Mouse (Mus musculus) adrenal gland, postnatal 4 days (tissue): ENCODE data around the gene Mef2a. TPM values are rescaled to one million over a fixed set of nuclear protein-coding genes. Genes with fewer than 3 reads are reported as not detected.
A peak's percentile ranks its signal among the peaks of the same experiment; 100 is the strongest.

Experiments
- DNase-seq, 2 experiments: peaks; one replicate each; pipeline ENCODE4 v3.0.0; 2021 to 2022; ENCODE audit warnings: low spot score in 2 of 2, mixed read lengths in 2 of 2
- total RNA-seq, 2 experiments: library from RNA; stranded (reverse); gene quantifications; 2 replicates each; pipeline ENCODE4 v1.2.3; 2021

Gene Mef2a
- total RNA-seq, 2 experiments from 2014 or later = 70.1 to 71.6 TPM

DNA sequence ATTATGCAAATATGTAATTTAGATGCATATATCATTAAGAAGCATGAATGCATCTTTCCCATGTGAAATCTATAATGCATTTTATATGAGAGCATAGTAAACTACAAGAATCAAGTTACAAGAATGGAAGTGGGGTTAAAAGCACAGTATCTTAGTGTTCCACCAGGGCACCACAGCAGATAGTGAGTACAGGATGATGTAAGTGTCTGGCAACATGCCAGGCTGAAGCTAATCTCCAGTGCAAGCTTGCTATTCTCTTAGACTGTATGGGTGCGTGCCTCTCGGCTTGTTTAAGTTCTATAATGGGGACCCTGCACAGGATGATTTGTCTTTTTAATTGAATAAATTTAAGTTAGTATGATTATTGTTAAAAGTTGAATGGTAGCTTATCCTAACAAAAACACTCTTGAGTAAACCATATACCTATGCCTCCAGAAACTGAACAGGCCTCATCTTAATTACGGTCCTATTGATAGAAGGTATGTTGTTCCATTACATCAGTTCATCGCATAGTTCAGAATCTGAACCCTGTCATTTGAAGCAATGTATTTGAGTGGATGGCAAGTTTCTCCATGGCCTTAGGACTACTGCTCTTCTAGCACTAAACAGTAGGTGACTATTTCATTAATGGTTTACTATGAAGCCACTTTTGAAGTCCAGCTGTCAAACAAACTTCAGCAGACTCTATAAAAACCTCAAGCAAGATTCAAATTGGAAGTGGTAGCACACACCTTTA lies 112.7 kb downstream of the Mef2a start:
- peak; percentile 21 to 56 for DNase-seq

DNA sequence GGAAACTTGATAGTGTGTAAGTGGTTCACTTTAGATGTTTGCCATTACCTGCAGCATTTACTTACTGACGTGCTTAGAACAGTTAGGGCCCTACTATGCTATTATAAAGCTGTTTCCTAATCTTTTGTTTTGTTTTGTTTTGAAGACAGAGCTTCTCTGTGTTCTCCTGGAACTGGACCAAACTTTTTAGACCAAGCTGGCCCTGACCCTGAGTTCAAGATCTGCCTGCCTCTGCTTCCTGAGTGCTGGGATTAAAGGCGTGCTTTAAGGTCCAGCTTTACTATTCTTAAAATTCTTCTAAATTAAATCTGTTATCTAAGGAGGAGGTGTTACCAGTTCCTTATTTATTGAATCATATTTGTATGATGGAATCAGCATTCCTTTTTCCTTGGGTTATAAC lies 126.6 kb downstream of the Mef2a start:
- DNase-seq = no peak

DNA sequence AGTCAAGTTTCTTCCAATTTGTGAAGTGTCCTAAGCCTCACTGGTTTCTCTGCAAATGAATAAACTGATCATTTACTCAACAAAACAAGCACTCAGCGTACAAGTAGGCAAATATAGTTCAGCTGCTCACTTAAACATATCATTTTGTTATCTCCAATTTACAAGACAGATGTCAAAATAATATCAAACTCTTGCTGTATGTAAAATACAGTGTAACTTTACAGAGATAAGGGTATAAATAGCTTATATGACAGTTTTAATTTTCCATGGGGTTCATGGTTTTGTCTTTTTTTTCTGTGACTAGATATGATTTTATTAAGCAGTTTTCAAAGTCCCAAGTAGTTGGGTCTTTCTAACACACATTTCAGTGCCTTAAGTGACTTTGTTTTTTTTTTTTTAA lies 127.4 kb downstream of the Mef2a start:
- no peak for DNase-seq

DNA sequence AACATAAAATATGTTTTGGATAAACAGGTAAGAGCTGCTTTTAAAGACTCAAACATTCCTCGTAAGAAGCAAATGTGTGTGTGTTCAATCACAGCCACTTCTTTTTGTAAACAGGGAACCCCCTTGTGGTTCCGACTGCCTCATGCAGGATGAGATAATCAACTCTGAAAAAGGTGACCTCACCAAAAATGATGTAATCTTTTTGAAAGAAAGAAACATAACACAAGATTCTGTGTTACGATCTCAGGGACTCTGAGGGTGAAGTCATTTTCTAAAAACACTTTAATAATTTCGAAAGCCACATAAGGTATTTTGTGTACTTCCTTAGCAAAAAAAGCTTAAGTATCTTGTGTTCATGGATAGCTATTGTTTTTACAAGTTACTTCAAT lies 128.8 kb downstream of the Mef2a start:
- no peak for DNase-seq

DNA sequence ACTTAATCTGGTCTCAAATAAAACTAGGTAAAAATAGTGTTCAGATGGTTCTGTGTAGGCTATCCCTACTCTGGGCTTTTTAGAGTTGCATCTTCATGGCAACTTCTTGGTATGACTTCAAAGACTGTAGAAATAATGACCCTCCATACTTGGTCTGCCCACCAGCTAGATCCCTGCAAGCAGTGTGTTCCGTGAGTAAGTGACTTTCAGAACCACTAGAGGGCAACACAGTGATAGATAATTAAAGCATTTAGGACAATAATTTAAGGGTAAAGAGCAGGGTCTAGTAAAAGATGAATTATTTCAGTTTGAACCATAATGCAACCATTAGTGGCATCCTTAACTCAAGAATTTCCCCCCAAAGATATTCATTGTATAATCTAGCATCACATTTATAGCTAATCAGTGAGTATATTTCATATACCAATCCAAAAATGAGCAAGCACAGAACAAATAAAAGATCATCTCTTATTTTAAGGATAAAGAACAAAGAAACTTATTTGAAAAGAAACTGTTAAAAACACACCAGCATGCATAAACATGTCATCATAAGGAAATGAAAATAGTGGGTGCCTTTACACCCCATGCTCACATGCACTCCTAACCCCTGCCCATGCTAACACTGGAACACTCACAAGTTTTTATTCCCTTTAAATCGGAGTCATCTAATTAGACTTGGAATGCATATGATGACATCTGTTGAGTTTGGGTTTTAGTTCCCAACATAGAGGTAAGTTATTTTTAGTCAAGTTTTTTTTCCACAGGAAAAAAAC lies 129.4 kb downstream of the Mef2a start:
- no peak for DNase-seq

DNA sequence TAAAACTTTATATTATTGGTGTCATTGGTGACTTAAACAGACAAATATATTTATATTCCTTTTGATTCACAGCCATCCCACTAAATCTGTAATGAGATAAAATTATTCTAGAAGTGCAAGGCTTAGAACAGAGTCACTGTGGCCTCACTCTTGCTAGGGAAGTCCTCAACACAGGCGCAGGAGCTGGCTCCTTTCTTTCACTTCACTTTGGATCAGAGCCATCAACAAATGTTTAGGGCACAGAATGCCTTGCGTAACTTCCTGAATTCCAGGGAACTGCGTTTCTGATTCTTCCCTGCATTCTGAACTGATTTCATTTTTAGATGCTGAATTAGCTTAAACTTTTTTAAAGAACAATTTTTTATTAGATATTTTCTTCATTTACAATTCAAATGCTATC lies 130.7 kb downstream of the Mef2a start:
- DNase-seq = no peak

DNA sequence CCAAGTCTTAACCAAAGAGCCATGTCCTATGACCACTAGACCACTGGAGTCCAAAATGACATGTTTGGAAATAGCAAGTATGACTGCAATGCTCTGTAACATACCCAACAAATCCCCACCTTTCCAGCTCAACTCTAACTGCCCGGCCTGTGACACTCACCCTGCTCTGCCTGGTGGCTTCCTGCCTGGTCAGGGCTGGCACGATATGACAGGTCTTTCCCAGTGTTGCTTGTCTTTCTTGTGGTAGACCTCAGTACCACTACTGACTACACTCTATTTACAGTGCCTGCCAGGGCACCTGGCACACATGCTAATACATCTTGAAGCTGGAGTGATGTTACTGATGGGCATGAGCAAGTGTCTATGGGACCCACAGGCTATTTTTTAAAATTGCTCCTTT lies 134.9 kb downstream of the Mef2a start:
- DNase-seq = no peak

DNA sequence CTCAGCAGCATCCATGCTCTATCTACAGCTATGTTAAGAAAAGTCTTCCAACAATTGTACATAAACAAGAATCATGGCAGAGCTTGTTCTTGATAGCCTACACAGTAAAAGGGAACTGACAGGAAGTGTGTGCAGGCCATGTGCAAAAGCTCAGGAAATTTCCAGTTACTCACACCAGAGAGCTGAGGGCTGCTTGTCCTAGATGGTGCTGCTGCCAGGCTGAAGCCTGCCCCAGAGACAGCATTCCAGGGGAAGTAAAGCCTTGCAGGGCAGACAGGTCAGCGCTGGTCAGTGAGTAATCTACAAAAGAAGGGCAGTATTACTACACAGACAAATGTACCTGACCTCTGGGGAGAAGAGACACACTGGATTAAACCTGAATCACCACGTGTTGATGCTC lies 136.3 kb downstream of the Mef2a start:
- DNase-seq = no peak

DNA sequence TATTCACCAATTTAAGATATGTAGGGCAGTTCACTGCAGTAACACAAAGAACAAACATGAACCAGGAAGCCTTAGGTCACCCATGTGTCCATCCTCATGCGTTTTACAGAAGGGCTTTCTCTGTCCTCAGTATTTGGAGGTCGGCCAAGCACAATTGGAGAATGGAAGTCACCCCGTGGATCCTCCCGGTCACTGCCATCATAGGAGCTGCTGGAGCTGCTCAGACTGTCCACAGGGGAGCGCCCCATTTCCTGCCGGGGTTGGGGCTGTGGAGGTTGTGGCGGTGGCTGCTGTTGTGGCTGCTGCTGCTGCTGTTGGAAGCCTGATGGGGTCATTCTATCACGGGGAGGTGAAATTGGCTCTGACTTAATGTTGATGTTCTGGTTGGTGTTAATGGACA lies 137.9 kb downstream of the Mef2a start:
- no peak for DNase-seq

DNA sequence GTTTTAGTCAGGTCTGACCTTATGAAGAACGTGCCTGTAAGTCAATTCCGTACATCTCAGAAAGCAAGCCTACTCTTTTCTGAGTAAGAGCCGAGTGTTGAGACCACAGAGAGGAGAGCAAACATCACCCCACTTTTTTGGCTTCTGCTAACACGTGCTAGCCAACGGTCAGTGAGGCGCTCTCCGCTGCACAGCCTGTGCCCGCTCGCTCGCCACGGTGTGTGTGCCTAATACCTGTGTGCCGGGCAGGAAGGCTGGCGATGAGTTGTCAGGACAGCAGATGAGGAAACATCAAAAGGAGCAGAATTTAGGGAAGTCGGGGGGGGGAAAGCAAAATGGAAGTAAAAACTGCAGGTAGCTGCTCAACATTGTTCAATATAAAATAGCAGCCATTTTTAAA lies 140.2 kb downstream of the Mef2a start:
- no peak for DNase-seq

DNA sequence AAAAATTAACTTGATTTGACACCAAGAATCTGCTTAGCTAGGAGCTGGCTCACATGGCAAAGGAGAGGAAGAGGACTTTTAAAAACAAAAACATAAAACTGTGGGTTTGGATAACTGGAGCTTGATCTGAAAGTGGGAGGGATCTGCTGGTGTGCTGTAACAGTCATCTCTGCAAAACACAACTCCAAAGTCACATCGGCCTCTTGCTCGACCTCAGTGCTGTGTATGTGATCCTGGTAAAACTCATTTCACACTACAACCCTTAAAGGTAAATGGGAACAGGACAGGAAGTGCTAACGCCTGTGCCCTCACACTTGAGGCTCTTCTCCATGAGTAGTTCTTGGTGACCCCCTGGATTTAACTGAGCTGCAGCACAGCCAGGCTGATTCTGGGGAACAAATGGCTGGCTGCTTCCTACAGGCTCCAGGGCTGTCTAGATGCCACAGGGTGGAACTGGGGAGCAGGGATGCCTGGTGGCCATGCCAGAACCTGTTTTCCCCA lies 142.0 kb downstream of the Mef2a start:
- DNase-seq = no peak

DNA sequence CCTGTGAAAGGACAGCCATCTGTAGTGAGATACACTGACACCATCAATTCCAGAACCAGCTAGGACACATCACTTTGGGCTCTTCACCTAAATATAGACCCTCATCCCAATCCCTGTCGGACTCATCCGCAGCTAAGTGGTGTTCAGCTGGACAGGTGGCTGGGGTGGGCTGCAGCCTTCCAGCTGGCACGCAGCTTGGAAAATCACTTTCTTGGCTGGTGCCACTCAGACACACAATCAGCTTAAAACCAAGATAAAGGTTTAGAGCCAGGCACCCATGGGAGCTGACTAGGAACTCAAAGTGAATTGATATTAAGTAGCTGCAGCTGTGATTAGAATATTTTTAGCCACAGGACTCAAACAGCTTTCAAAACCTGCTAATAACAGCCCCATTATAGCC lies 142.4 kb downstream of the Mef2a start:
- DNase-seq = no peak

DNA sequence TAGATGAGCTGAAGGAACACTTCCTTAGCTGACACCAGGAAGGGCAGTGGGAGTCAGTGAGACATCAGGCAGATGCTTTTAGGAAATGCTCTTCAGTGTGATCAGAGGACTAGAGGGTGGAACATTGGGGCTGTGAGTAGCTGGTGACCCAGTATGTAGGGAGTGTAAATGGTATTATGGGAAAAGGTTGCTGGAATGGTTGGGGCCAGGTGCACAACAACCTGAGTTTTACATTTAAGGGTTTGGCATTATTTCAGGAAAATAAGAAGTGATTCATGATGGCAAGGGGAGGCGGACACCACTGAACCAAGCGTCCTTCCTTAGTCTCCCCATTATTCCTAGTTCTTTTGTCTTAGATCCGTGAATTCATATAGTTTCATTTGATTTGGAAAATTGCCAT lies 143.0 kb downstream of the Mef2a start:
- DNase-seq = no peak

DNA sequence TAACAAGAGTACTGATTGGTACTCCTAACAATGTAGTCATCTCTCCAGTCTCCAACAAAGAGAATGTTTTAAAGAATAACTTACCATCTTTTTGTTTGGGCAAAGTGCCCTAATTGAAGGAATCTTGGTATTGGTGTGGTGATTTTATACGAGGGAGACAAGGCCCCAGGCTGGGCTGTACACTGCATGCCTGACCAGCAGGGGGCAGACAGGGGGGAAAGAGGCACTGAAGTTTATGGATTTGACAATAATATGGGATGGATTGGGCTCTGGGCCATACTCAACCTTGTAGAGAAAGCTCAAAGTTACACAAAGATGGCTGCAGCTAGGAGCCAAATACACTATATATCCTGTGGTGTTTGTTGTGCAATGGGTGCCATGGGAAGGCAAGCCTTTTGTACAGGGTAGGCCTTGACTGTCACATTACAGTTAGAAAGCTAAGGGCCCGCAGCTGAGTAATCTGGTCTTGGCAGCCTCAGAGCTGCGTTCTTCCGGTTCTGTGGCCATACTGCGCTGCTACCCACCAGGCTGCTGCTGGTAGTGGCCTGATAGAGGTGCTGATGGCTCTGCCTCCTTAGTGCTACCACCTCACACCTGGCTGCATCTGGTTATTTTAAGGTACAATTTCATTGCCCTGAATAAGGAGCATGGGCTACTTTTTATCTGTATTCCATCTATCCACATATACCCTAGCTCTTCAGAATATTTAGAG lies 143.6 kb downstream of the Mef2a start:
- DNase-seq = no peak

DNA sequence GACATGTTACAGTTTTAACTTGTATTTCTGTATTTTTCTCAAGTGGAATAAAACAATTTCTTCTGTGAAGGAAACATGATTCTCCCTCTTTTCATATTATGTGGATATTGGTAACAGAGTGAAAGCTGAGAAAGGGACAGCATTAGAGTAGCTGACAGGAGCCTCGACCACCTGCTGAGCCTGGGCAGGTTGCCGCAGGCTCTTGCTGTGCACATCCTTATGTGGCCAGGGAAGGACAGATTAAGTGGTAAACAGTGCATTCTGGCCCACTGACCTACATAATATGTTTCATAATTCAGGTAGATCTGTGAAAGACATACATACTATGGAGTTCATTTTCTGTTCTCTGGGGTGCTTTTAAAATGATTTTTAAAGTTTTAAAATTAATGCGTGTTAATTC lies 144.3 kb downstream of the Mef2a start:
- DNase-seq = no peak

DNA sequence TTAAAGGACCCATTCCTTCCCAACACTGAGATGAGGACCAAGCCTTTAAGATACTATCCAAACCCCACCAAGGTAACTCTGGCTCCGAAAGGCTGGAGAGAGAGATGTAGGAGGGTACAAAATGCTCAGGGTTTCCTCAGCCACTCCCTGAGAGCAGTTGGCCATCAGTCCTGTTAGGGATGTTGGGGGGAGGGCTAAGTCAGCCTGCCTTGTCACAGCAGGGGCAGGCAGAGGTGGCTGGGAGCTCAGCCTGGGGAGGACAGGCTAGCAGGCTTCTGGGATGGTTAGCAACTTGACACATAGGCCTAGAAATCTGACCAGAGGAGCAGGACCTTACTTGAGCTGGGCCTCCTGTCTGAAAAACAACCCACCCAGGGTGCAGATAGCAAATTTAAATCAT lies 145.1 kb downstream of the Mef2a start:
- DNase-seq = no peak

DNA sequence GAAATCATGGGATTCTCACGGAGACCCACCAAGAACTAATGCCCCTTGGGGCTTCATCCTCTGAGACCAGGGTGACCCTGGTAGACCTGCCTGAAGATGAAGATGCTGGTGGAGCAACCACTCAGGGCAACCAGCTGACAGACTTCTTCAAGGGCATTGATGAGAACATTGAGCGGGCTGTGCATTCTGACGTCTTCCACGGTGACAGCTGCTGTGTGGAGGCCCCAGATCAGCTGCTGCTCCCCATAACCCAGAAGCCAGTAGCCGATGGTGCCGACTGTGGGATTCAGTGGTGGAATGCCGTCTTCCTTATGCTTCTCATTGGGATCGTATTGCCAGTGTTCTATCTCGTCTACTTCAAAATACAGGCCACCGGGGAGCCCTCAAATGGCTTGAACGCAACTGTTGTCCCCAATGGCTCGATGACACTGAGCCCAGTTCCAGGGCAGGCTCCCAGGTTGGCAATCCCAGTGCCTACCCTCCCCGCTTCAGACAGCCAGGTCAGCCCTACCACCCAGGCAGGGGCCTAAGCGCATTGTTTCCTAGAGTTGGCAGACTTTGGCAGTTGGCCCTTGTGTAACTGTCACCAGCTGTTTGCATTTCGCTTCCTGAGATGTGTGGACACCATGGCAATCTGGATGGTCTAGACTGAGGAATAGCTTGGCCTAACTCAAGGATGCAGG lies 146.6 kb downstream of the Mef2a start:
- no peak for DNase-seq

DNA sequence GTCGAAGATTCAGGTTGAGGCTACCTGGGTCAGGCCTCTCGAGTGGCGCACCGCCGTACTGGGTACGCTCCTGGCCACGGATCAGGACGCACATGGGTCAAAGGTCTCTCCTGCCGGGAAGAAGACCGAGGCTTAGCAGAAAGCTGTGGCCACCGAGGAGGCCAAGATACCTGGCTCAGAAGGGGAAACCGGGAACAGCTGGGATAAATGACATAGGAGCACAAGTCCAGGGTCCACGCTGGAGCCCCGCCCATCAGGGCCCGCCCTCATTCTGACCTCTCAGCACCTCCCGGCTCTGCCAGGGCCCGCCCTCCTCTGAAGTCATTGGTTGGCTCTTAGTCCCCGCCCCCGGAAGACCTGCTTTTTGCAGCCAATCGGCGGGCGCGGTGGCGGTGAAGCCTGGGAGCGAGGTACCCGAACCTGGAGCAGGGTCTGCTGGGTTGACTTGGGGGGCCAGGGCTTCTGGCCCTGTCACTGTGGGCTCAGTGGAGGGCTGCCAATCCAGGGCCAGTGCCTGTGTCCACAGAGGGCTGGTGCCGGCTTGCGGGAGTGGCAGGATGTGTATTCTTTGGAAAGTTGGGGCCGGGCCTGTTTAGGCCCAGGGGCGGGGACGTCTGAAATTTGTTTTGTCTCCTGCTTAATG lies 150.3 kb downstream of the Mef2a start, which contains the start of gene Lysmd4:
Gene Lysmd4 (plus strand): TSS at position 325 of the 643 bp plus-strand sequence.
- peak; percentile 86 to 92 for DNase-seq

DNA sequence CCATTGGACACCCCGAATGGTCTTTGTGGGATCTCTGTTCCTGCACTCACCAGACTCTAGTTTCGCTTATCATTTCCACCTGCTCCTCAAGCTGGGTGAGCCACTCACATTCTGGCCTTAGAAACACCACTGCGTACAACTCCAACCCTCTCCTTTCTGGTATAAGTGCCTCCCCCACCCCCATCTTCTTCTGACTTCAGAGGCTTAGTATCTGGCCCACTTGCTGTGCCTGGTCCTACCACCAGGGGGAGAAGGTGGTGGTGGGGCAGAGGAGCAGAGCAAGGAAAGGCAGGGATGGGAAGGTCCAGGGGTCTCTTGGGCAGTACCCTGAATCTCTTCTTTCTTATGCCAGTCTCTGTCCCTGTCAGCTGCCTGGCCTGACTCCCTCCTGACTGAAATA lies 155.6 kb downstream of the Mef2a start:
- DNase-seq = peak; percentile 49 to 52

DNA sequence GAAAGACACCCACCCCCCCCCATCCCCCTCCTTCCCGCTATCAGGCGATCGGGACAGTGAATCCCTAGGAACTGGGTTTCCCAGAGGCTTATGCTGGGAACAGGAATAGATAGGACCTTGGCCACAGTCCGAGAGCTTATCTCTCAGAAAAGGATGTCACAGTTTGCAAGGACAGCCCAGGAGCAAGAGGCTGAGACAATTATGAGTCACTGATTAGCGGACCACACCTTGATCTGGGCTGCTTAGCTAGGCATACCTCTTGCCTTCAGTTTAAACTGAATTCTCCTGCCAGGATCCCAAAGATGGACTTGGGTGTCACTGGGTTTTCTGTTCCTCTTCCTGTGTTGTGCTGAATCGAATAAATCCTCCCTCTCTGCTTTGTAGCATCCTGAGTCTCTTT lies 156.3 kb downstream of the Mef2a start:
- DNase-seq = no peak

DNA sequence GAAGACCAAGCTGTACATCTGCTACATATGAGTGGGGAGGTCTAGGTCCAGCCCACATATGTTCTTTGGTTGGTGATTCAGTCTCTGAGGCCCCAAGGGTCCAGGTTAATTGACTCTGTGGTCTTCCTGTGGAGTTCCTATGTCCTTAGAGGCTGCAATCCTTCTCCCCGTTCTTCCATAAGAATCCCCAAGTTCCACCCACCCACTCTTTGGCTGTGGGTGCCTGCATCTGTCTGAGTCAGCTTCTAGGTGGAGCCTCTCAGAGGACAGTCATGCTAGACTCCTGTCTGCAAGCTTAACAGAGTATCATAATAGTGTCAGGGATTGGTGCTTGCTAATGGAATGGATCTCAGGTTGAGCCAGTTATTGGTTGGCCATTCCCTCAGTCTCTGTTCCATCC lies 159.1 kb downstream of the Mef2a start:
- DNase-seq = no peak
